Mouse (Mus musculus) intestine, embryonic 14.5 days (tissue): Measurements from ENCODE around the gene Serinc2. TPM values are rescaled to one million over a fixed set of nuclear protein-coding genes. Genes with fewer than 3 reads are reported as not detected.

Experiments used
- ATAC-seq: fragments of 200-750 bp; cut with Nextera tagmentation; replicated peaks from 2 replicates; pipeline ENCODE4 v1.8.0; 2017; ENCODE audit warnings: low read depth, moderate number of reproducible peaks, moderate TSS enrichment, moderate library complexity; ENCODE audit not compliant: low FRiP score, low TSS enrichment
- DNase-seq: peaks from one replicate; pipeline ENCODE4 v3.0.0-alpha.2; 2018; ENCODE audit warnings: low spot score
- H3K27ac ChIP-seq: fragments of 300-500 bp; sonication (generic); 2 replicates; pipeline ENCODE4 v1.5.1; 2014; ENCODE audit warnings: low read depth, mild to moderate bottlenecking, control low read depth
- H3K27me3 ChIP-seq: fragments of 300-500 bp; sonication (generic); replicated peaks from 2 replicates; pipeline ENCODE4 v1.6.1; 2014; ENCODE audit warnings: low read length, control low read depth; ENCODE audit not compliant: control insufficient read depth, insufficient read depth
- H3K36me3 ChIP-seq: fragments of 300-500 bp; sonication (generic); 2 replicates; pipeline ENCODE4 v1.6.1; 2014; ENCODE audit warnings: low read length, control low read depth; ENCODE audit not compliant: control insufficient read depth, insufficient read depth
- H3K4me1 ChIP-seq: fragments of 300-500 bp; sonication (generic); replicated peaks from 2 replicates; pipeline ENCODE4 v1.6.1; 2014; ENCODE audit warnings: low read length, control low read depth, mixed read lengths; ENCODE audit not compliant: control insufficient read depth, insufficient read depth
- H3K4me2 ChIP-seq: fragments of 300-500 bp; sonication (generic); 2 replicates; pipeline ENCODE4 v1.6.1; 2014; ENCODE audit warnings: low read length
- H3K4me3 ChIP-seq: fragments of 300-500 bp; sonication (generic); 2 replicates; pipeline ENCODE4 v1.5.1; 2014; ENCODE audit warnings: low read depth, low read length, control low read depth, mixed read lengths
- H3K9ac ChIP-seq: fragments of 300-500 bp; sonication (generic); 2 replicates; pipeline ENCODE4 v1.6.1; 2014; ENCODE audit warnings: mild to moderate bottlenecking, low read length
- H3K9me3 ChIP-seq: fragments of 300-500 bp; sonication (generic); 2 replicates; pipeline ENCODE4 v1.6.1; 2016; ENCODE audit warnings: low read length, control low read depth; ENCODE audit not compliant: control insufficient read depth
- WGBS: fragments of 180-500 bp; shearing (Covaris S2); extraction: QIAGEN DNeasy Blood & Tissue Kit; methylation state at CpG from one replicate; pipeline ENCODE4 v1.1.7; 2014; 5-methylcytosine and 5-hydroxymethylcytosine counted together
- polyA plus RNA-seq: library from polyadenylated mRNA; unstranded; fragments of >200 nt; fragmentation: Nextera tagmentation; extraction: Ambion mirVana; gene quantifications from 2 replicates; pipeline ENCODE4 v1.2.1, GENCODE M21; 2014

Gene Serinc2
- polyA plus RNA-seq, 1 experiment from 2014 or later, result 24.1 TPM

DNA sequence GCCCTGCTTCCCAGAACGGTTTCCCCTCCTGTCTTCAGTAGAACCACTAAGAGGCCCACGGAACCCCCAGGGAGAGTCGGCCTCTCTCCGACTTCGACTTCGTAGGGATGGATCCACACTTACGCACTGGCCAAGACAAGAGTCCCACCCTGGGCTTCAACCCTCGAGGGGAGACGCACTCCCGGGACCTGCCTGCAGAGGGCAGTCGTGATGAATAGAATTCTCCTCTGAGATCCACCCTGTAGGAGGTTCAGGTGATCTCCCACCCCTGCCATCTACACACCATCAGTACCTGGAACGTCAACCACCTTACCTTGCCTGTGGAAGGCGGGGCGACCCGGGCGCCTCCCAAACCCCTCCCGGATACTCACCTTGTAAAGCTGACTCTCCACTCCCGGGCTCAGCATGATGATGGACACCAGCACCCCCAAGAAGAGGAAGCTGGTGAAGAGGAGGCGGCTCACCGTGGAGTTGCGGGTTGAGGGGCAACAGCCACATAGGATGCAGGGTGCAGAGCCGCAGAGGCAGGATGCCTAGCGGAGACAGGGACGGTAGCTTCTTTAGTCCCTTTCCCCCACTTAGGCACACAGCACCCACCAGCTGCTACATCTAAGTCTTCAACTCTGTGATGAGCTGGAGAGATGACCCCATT, 14.2 kb downstream of the Serinc2 start:
- Histone ChIP-seq H3K4me3 (no peak overlapping the region), H3K9me3 (no peaks in the 10 kb centered on the region), H3K27me3 (no peaks in the 10 kb centered on the region), H3K36me3 (no peaks in the 10 kb centered on the region), H3K27ac (no peak overlapping the region), H3K4me1 (0 out of 2 replicates have a peak, but pooled peaks cover 5% of the 10 kb centered on the region), H3K9ac (no peak overlapping the region), H3K4me2 (no peak overlapping the region)
- 24% methylated on average over 24 of the region's 24 CpGs for WGBS
- ATAC-seq (no peak), DNase-seq (peak; percentile 91)

DNA sequence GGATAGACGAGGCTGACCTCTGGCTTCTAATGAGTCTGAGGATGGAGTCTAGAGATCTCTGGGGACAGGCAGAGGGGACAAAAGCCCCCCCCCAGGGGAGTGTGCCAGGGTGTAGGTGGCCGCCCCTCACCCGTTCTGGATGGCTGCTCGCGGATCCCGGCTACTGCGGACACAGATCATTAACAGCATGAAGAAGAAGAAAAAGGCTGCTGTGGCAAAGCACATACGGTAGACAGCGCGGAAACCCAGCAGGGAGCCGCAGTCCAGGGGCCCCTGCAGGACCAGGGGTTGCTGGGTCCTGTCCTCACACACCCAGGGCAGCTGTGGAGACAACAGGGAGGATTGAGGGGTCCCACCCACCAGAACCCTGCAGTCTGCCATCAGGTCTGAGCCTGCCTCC, 14.9 kb downstream of the Serinc2 start:
- no peaks in the 10 kb centered on the region for H3K9me3 ChIP-seq
- no peak overlapping the region for H3K4me3 ChIP-seq
- no peak overlapping the region for H3K9ac ChIP-seq
- no peak for DNase-seq
- ATAC-seq, result no peak
- H3K36me3 ChIP-seq, result no peaks in the 10 kb centered on the region
- H3K27ac ChIP-seq, result no peak overlapping the region
- no peak overlapping the region for H3K4me2 ChIP-seq
- no peaks in the 10 kb centered on the region for H3K27me3 ChIP-seq
- 42% methylated on average over 11 of the region's 11 CpGs for WGBS
- H3K4me1 ChIP-seq, result 0 out of 2 replicates have a peak, but pooled peaks cover 5% of the 10 kb centered on the region

DNA sequence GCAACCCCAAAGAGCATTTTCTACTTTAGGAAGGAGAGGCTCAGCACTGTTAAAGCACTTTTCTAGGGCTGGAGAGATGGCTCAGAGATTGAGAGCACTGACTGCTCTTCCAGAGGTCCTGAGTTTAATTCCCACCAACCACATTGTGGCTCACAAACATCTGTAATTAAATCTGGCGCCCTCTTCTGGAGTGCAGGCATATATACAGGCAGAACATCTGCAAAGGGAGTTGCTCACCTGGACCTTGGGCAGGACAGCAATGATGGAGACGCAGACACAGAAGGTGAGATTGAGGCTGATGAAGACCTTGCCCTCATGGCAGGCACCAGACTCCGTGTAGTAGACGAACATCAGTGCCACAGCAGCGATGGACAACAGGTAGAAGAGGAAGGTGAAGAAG, 18.6 kb downstream of the Serinc2 start:
- no peak for DNase-seq
- 30% methylated on average over 5 of the region's 5 CpGs for WGBS

DNA sequence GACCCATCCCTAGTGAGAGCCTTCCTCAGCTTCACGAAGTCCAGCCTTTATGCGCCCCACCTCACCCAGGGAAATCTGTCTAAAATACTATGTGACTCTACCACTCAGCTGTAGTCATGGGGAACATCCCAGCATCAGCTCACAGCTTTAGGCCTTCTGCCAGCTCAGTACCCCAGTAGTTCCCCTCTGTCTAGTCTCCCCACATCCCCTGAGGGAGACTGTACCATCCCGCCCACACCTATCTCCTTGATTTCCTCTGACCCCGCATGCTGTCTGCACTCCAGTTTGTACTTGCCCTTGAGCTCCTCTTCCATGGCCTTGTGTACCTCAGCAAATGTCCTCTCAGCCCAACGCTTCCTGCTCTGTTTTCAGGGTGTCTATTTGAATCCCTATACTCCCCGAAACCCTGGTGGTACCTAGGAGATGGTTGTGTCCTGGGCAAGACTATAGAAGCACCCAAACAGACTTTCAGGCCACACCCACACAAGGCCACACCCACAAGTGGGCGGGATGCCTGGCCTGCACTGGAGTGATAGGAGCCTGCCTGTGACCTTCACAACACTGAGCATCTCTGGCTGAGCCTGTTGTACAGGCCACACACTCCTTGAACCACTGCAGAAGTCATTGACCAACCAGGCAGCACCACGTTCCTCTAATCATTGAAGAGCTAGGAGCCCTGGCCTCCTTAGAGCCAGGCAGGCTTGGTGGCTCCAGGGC, 26.4 kb downstream of the Serinc2 start:
- no peak; the same call in 1 of the 2 replicates for ATAC-seq

More for the DNA sequence above, 18.6 kb downstream of the Serinc2 start:
- H3K36me3 ChIP-seq, result no peaks in the 10 kb centered on the region
- H3K27me3 ChIP-seq, result no peaks in the 10 kb centered on the region
- no peak overlapping the region for H3K9ac ChIP-seq
- no peak for ATAC-seq
- no peak overlapping the region for H3K4me3 ChIP-seq
- no peak overlapping the region for H3K27ac ChIP-seq
- no peaks in the 10 kb centered on the region for H3K4me1 ChIP-seq
- no peak overlapping the region for H3K4me2 ChIP-seq
- H3K9me3 ChIP-seq, result no peaks in the 10 kb centered on the region

DNA sequence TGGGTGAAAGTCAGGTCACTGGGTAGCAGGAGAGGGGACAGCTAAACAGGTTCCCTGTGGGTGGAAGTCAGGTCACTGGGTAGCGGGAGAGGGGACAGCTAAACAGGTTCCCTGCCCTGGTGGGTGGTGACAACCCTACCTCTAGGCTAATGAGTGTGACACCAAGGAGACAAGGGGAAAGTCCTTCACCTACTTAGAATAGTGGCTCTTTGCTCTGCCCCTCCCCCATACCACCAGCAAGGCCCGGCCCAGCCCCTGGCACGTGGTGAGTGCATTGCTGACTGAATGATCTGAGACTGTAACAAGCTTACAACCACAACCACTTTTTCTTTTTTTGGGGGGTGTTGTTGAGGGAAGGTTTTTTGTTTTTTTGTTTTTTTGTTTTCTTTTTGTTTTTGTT, 27.2 kb downstream of the Serinc2 start:
- H3K4me1 ChIP-seq, result no peaks in the 10 kb centered on the region
- DNase-seq (peak; percentile 56), ATAC-seq (0 out of 2 replicates have a peak, but pooled peaks have one; percentile 17)
- no peaks in the 10 kb centered on the region for H3K36me3 ChIP-seq
- H3K27me3 ChIP-seq, result no peaks in the 10 kb centered on the region
- no peaks in the 10 kb centered on the region for H3K9me3 ChIP-seq
- H3K4me3 ChIP-seq, result no peak overlapping the region
- H3K27ac ChIP-seq, result no peak overlapping the region
- H3K4me2 ChIP-seq, result no peak overlapping the region
- no peak overlapping the region for H3K9ac ChIP-seq
- WGBS, result 32% methylated on average over 3 of the region's 3 CpGs

More for the DNA sequence above, 26.4 kb downstream of the Serinc2 start:
- no peaks in the 10 kb centered on the region for H3K9me3 ChIP-seq
- no peaks in the 10 kb centered on the region for H3K27me3 ChIP-seq
- 60% methylated on average over 8 of the region's 8 CpGs for WGBS
- H3K9ac ChIP-seq, result no peak overlapping the region
- no peak for DNase-seq
- no peak overlapping the region for H3K4me2 ChIP-seq
- no peak overlapping the region for H3K4me3 ChIP-seq
- no peaks in the 10 kb centered on the region for H3K36me3 ChIP-seq
- H3K4me1 ChIP-seq, result no peaks in the 10 kb centered on the region
- H3K27ac ChIP-seq, result no peak overlapping the region

DNA sequence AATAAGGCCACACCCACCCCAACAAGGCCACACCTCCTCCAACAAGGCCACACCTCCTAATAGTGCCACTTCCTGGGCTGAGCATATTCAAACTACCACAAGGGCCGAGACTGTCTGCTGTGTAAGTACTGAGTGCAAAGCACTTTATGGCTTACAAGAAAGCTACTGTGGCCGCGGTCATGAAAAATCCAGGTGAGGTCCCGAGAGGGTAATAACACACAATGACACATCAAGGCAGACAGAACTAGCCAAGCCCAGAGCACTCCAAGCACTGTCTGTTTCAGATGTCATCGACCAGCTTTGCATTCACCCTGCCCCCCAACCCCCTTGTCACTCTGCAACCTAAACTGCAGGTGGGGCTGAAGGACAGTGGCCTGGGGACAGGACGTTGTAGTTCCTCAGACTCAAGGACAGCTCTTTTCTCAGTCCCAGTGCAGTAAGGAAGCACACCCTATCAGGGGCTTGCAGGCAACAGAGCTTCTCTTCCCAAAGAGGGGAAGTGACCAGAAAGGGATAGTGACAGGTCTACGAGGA, 27.8 kb downstream of the Serinc2 start:
- Histone ChIP-seq H3K27me3 (no peaks in the 10 kb centered on the region), H3K27ac (no peak overlapping the region), H3K4me2 (no peak overlapping the region), H3K9me3 (no peaks in the 10 kb centered on the region), H3K4me1 (no peaks in the 10 kb centered on the region), H3K9ac (no peak overlapping the region), H3K4me3 (no peak overlapping the region), H3K36me3 (no peaks in the 10 kb centered on the region)
- peak; percentile 47; the same call in 1 of the 2 replicates for ATAC-seq
- DNase-seq, result no peak
- WGBS, result 37% methylated on average over 7 of the region's 7 CpGs

DNA sequence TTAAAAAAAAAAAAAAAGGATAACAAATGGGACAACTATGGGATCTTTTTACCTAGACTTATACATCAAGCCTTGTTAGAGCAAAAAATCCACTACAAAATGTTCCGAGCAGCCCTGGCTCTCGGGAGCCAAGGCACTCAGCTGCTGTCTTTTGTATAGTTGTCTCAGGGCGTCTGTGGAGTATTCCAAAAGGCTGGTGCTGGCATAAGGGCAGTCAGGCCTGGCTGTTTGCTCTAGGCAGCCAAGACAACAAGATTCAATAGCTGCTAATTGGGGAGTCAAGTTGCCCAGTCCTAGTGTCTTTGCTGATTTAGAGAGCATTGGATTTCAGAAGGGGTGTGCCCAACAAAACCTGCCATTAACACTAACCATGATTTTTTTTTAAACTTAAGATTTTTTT, 30.4 kb downstream of the Serinc2 start:
- WGBS, result 66% methylated on average over 3 of the region's 3 CpGs
- Histone ChIP-seq H3K27ac (no peak overlapping the region), H3K27me3 (no peaks in the 10 kb centered on the region), H3K9me3 (no peaks in the 10 kb centered on the region), H3K9ac (no peak overlapping the region), H3K4me1 (no peaks in the 10 kb centered on the region), H3K36me3 (no peaks in the 10 kb centered on the region), H3K4me3 (no peak overlapping the region), H3K4me2 (no peak overlapping the region)
- DNase-seq (no peak), ATAC-seq (no peak)

DNA sequence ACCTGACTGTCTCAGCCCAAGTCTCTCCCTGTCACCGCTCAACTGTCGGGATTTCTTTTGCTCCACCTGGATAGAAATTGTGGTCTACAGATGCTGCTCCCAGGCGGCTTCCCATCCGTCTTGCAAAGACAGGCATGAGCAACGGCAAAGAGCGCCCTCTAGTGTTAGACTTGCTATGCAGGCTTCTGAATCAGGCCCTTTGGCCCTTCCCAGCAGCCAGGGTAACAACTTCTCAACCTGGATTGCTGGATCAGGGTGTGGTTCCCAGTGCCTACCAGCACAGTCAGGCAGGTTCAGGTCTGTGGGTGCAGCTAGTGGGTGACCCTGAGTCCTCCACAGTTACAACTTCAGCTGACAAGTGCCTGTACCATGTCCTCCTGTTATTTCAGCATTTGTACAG, 32.9 kb downstream of the Serinc2 start:
- no peak overlapping the region for H3K4me3 ChIP-seq
- DNase-seq (peak; percentile 90), ATAC-seq (0 out of 2 replicates have a peak, but pooled peaks have one; percentile 23)
- no peaks in the 10 kb centered on the region for H3K27me3 ChIP-seq
- no peak overlapping the region for H3K4me2 ChIP-seq
- H3K36me3 ChIP-seq, result no peaks in the 10 kb centered on the region
- no peak overlapping the region for H3K27ac ChIP-seq
- no peak overlapping the region for H3K9ac ChIP-seq
- H3K9me3 ChIP-seq, result no peaks in the 10 kb centered on the region
- 2% methylated on average over 6 of the region's 6 CpGs for WGBS
- no peaks in the 10 kb centered on the region for H3K4me1 ChIP-seq
